Mouse (Mus musculus): ENCODE results near the gene Gm13694.

Gm13694 gene

DNA sequence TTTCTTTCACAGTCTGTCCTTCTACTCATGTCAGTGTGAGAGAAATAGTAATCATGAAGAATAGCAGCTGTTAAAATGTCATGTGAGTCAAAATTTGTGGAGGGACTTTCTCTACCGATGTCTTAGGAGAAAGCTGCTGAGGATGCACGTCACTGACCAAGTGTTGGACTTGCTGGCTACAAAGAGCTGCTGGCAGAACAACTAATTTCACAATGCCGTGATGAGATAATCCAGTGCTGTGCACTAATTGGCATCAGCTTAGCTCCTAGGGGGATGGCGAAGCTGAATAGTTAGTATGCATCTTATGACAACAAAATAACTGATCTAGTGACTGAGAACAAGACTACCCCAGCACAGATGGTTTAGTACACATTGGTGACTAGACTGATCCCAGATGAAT is 46.5 kb downstream of the Gm13694 start:
- DNase-seq (ENCODE audit: low spot score in 2 of 2) = no peak

All from right cerebral cortex, postnatal 10 days (tissue).